Mouse (Mus musculus): Measurements from ENCODE around the gene T2. TPM values are rescaled to one million over a fixed set of nuclear protein-coding genes. Genes with fewer than 3 reads are reported as not detected.
"Not testable (repeated sequence)": the region's sequence is repeated elsewhere in the genome, so short reads cannot be mapped to it uniquely, and the experiment has no call there.

T2 gene
- total RNA-seq, 1 experiment from 2014 or later: not detected

- ATAC-seq (ENCODE audit: extremely low read depth, insufficient number of reproducible peaks, low FRiP score, poor library complexity, severe bottlenecking): not testable (repeated sequence)
These were observed 52.2 kb downstream of the T2 start for GRCm38 (mm10) chr17:8408002-8408401.

DNA sequence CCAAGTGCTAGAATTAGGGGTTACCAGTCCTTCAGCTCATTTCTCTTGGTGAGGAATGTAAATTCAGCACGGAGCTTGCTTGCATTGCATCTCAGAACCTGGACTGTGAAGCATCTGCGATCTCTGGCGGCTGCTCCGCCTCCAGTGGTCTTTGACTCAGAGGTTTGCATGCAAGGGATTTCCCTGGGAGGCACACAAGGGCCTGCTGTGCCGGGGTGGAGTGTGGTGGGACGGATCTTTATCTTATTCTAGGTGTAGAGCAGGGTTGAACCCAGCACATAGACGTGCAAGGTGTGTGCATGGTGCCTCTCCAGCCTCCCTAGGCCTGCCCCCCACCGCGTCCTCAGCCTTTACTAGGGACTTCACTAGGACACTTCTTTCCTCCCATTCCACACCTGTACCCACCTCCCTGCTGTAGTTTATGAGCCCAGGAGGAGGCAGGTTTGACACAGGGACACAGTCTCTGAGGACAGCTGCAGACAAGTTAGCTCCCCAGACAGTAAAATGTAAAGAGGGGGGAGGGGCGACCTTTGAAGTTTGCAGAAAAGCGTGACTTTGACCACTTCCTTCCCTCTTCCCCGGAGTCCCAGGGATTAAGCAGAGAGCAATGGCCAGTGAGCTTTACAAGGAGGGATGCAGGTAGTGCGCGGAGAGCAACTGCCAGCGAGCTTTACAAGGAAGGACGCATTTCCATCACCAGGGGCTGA lies 53.0 kb downstream of the T2 start:
- ATAC-seq (ENCODE audit: extremely low read depth, insufficient number of reproducible peaks, low FRiP score, poor library complexity, severe bottlenecking): no peak

DNA sequence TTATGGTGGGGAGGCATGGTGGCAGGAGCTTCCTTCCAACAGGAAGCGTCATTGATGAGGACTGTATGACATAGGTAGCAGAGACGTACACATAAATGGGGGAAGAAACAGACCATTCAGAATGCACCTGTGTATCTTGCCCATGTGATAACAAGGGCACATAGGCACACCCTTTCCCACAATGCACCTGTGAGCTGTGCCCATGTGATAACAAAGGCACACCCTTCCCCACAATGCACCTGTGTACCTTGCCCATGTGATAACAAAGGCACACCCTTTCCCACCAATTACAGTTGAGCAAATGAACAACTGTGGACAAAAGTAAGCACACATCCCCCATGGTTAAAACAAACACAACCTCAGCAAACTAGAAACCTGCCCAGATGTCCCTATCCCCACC lies 54.5 kb downstream of the T2 start:
- ATAC-seq (ENCODE audit: extremely low read depth, insufficient number of reproducible peaks, low FRiP score, poor library complexity, severe bottlenecking): no peak

- no peak for ATAC-seq (ENCODE audit: extremely low read depth, insufficient number of reproducible peaks, low FRiP score, poor library complexity, severe bottlenecking)
These were observed 57.9 kb downstream of the T2 start for GRCm38 (mm10) chr17:8413656-8414055.

DNA sequence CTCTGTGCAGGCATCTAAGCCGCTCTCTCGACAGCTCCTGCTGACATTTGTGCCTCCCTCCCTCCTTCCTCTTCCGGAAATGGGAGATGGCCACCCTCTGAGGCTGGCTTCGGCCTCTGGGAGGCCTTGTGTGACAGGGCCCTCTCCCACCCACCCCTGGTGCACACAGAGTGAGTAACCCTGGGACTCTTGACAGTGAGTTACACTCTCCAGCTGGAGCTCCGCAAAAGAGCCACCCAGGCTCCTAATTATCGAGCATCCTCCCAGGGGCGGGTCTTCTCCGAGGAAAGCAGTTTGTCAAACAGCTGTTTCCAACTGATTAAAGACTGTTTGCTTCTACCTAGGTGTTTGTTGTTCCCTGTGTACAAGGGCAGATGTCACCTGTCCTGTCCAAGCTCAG lies 59.7 kb downstream of the T2 start:
- ATAC-seq (ENCODE audit: extremely low read depth, insufficient number of reproducible peaks, low FRiP score, poor library complexity, severe bottlenecking): no peak

DNA sequence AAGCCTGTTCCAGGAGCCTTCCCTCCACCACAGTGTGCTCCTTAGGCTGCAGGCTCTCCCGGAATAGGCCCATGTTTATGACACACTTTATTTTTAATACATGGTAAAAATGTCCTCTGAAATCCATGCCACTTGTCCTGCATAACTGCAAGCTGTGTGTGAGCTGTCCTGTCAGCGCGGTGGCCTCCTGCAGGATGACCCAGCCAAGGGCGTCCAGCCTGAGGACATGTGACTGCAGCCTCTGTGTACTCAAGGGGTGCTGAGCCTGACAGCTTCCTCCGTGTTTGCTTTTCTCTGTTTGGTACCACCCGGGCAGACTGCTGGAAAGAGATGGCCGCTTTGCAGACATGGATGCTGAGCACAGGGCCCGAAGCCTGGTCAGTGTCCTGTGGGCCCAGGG lies 61.1 kb downstream of the T2 start:
- no peak for ATAC-seq (ENCODE audit: extremely low read depth, insufficient number of reproducible peaks, low FRiP score, poor library complexity, severe bottlenecking)

- no peak for ATAC-seq (ENCODE audit: extremely low read depth, insufficient number of reproducible peaks, low FRiP score, poor library complexity, severe bottlenecking)
These were observed 64.9 kb downstream of the T2 start for GRCm38 (mm10) chr17:8420739-8421138.

DNA sequence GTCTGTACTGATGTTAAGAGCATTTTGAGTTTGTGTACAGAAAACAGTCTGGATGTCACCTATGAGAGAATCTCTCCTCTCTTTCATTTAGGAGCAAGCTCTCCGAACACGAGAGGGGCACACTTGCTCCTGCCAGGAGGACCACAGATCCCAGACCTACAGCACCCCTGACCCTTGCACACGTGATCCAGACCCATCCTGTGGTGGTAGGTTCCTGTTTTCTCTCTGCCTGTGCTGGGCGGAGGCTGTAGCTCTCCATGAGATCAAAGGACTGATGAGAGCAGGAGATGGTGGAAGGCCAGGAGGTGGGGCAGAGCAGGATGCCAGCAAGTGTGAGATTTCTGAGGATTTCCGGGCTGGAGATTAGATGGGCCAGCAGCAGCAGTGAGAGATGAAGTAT lies 65.7 kb downstream of the T2 start:
- no peak for ATAC-seq (ENCODE audit: extremely low read depth, insufficient number of reproducible peaks, low FRiP score, poor library complexity, severe bottlenecking)

- no peak for ATAC-seq (ENCODE audit: extremely low read depth, insufficient number of reproducible peaks, low FRiP score, poor library complexity, severe bottlenecking)
These were observed 67.5 kb downstream of the T2 start for GRCm38 (mm10) chr17:8423283-8423682.

DNA sequence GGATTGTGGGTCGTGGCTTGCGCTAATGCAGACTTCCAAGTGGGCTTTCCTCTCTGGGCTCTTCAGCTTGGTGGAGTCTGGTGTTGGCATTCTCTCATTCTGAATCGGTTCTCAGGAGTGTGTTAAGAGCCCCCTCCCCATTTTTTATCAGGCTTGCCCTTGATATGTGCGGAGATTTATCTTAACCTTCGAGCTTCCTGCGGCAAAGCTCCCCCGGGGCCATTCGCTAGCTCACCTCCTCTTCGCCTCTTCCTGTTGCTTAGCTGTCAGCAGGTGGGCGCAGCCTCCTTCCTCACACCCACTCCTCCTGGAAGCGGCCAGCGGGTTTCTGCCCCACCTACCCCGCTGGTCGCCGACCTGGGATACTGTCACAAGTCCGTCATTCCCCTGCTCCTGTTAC lies 73.6 kb downstream of the T2 start:
- no peak for ATAC-seq (ENCODE audit: extremely low read depth, insufficient number of reproducible peaks, low FRiP score, poor library complexity, severe bottlenecking)

DNA sequence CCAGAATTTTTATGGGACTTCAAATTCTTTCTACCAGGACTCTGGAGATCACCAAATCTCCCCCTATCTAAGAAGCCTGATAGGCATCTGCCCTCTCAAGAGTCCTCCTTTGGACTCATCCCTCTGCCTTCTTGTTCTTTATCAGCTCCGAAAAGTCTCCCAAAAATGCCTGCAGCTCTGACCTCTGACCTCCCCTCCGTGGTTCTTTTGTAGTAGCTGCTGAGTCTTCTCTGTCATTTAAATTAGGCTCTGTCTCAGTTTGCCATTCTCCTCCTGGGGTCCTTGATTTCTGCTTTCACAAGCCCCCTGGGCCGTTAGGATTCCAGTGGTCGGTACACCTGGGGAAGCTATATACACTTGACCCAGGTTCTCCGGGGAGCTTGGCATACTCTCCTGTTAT lies 74.1 kb downstream of the T2 start:
- no peak for ATAC-seq (ENCODE audit: extremely low read depth, insufficient number of reproducible peaks, low FRiP score, poor library complexity, severe bottlenecking)

DNA sequence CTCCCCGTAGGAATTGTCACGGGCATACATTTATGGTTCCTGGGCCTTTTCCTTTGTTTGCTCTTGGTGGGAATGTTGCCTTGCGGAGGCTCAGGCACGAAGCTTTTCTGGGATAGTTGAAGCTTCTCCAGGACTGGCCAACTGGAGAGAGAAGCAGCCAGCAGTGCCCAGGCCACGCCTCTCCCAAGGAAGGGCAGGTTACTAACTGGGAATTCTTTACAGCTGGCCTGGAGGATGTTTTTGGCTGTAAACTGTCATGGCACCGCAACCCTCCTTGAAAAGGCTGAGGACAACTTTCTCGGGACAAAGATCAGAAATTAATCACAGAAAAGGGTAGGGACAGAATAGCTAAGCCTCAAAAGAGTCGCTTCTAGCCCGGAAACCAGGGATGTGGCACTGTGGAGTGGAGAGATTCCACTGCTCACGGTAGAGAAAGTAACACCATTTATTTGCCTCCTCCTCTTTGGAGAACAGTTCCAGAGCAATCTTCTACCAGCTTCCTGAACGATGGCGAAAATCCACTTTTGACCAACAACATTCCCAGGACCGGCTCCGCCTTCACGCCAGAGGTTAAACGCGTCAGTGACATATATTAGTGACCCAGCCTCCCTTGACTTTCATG lies 76.5 kb downstream of the T2 start:
- no peak for ATAC-seq (ENCODE audit: extremely low read depth, insufficient number of reproducible peaks, low FRiP score, poor library complexity, severe bottlenecking)

DNA sequence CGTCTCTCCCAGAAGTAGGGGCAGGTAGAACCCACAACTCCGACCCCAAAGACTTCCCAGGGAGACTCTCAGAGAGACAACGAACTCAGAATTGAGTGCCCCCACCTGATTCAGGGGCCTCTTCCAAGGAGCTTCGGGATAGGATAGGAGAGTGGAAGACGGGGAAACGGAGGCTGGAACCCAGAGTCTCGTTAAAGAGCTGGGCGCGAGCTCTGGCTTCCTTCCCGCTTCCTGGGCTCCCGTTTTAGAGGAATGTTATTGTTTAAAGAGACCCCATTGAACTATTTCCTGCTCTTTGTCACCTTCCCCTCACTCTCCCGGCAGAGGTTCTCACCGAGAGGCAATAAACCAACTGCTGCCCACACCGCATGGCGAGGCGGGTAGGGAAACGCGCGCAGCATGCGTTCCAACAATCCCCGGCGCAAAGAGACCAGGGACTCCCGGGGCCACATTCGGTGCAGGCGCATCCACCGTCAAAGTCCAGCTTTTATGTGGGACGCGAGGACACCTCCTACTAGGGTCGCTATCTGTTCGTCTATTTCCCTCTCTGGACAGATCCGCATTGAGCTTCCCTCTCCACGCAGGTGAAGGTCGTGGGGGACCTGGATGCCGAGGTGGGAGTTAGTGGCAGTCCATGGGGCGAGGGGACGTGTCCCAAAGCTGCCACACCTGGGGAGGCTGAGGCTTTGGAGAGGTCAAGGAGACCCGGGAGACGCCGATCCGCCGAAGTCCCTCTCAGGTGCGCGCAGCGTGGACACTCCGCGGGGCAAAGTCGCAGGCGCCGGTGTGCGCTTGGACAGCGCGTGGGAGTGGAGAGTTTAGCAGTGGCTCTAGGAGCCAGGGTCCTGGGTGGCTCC lies 77.6 kb downstream of the T2 start:
- no peak for ATAC-seq (ENCODE audit: extremely low read depth, insufficient number of reproducible peaks, low FRiP score, poor library complexity, severe bottlenecking)

- ATAC-seq (ENCODE audit: extremely low read depth, insufficient number of reproducible peaks, low FRiP score, poor library complexity, severe bottlenecking): no peak
These were observed 78.5 kb downstream of the T2 start, which contains the start of gene T for GRCm38 (mm10) chr17:8433978-8434960. Gene T (plus strand): TSS chr17:8434423.

- no peak for ATAC-seq (ENCODE audit: extremely low read depth, insufficient number of reproducible peaks, low FRiP score, poor library complexity, severe bottlenecking)
These were observed 80.4 kb downstream of the T2 start for GRCm38 (mm10) chr17:8436184-8436583.

- ATAC-seq (ENCODE audit: extremely low read depth, insufficient number of reproducible peaks, low FRiP score, poor library complexity, severe bottlenecking): no peak
These were observed 88.3 kb downstream of the T2 start for GRCm38 (mm10) chr17:8444062-8444461.

DNA sequence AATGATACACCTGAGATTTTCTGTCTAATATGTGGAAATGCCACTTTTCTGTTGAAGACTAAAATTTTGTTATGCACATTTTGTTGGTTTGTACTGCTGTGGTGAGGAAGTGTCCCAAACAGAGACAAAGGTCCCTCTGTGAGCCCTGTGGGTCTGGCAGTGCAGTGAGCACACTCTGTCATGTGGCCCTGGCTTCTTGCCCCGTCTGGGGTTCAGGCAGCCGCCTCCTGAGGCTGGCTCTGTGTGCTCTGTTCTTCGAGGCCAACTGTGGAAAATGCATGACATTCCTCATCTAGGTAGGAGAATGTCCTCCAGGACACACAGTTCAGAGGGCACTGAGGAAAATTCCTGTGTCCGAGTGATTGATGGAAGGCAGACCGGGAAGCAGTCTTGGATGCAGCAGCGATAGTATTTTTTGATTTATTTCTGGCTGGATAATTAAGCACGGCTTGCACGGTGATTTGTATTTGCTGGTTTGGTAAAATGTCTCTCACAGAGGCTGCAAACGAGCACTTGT lies 91.9 kb downstream of the T2 start:
- ATAC-seq (ENCODE audit: extremely low read depth, insufficient number of reproducible peaks, low FRiP score, poor library complexity, severe bottlenecking): no peak

- no peak for ATAC-seq (ENCODE audit: extremely low read depth, insufficient number of reproducible peaks, low FRiP score, poor library complexity, severe bottlenecking)
These were observed 92.5 kb downstream of the T2 start for GRCm38 (mm10) chr17:8448324-8448723.

- ATAC-seq (ENCODE audit: extremely low read depth, insufficient number of reproducible peaks, low FRiP score, poor library complexity, severe bottlenecking): no peak
These were observed 99.4 kb downstream of the T2 start for GRCm38 (mm10) chr17:8455196-8455595.
